Mouse (Mus musculus): Measurements from ENCODE around the gene Cbx1. TPM values are rescaled to one million over a fixed set of nuclear protein-coding genes. Genes with fewer than 3 reads are reported as not detected.

Gene Cbx1
- polyA plus RNA-seq, 1 experiment from 2014 or later, result 57.7 TPM

DNA sequence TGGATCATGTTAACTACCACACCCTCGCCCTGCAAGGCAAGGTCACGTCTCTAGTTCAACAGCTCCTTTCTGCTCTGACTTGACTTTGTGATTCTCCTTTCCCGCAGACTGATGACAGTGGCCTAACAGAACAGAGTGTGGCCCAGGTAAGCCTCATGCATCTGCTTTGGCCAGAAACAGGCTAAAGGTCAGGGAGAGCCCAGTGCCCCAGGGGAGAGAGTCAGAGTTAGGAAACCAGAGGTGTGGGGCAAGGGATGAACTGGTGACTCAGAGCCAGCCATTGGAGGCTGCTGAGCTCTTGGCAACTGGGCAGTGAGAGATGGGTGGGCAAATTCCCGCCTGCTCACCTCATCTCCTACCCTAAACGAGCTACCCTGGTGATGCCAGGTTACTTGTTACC, 68.5 kb downstream of the Cbx1 start:
- ATAC-seq (ENCODE audit: low FRiP score), result no peak
- no peak overlapping the region for H3K4me2 ChIP-seq (replicated peaks)
- H3K36me3 ChIP-seq (replicated peaks; ENCODE audit: control insufficient read depth, insufficient read depth), result no peaks in the 10 kb centered on the region
- 85% methylated on average over 5 of the region's 5 CpGs for WGBS
- no peak overlapping the region for H3K4me3 ChIP-seq (replicated peaks; ENCODE audit: low read length)
- no peak for DNase-seq (ENCODE audit: low spot score)
- H3K4me1 ChIP-seq (replicated peaks; ENCODE audit: control insufficient read depth, insufficient read depth, low read length), result peaks cover 15% of the 10 kb centered on the region
- no peaks in the 10 kb centered on the region for H3K27me3 ChIP-seq (ENCODE audit: control insufficient read depth, insufficient read depth, low read length)
- no peaks in the 10 kb centered on the region for H3K9me3 ChIP-seq (ENCODE audit: control insufficient read depth, low read length)
- no peak overlapping the region for H3K9ac ChIP-seq
- H3K27ac ChIP-seq, result no peak overlapping the region

MicroRNAs encoded within 50 kb of the gene (microRNA counts, 519-probe panel; counts per million panel counts)
- microRNA mmu-miR-152, result 5,061 counts per million, percentile 55 among the panel's probes with 10 or more counts

Small RNA genes lying within 50 kb of the gene (microRNA-seq; reads per million reads assigned to microRNA genes)
- gene Mir152, result 53.6 reads per million, percentile 45 among the genes with 10 or more reads in this experiment

Other genes with a start within 250 kb of the Cbx1 start
- 37.9 and 42.5 TPM in 2 replicates for gene Snx11, start 11.6 kb upstream of the Cbx1 start, polyA plus RNA-seq (2014; fragmentation: Nextera tagmentation; extraction: Ambion mirVana)
- 49.3 and 54.7 TPM in 2 replicates for gene Nfe2l1, start 40.8 kb downstream of the Cbx1 start, polyA plus RNA-seq (2014; fragmentation: Nextera tagmentation; extraction: Ambion mirVana)
- 23.1 and 29.7 TPM in 2 replicates for gene Copz2, start 60.7 kb downstream of the Cbx1 start, polyA plus RNA-seq (2014; fragmentation: Nextera tagmentation; extraction: Ambion mirVana)
- gene Cdk5rap3, start 127.4 kb downstream of the Cbx1 start, polyA plus RNA-seq (2014; fragmentation: Nextera tagmentation; extraction: Ambion mirVana), result 74.0 and 77.8 TPM in 2 replicates
- 0.16 TPM in 2 replicates for gene Prr15l, start 139.0 kb downstream of the Cbx1 start, polyA plus RNA-seq (2014; fragmentation: Nextera tagmentation; extraction: Ambion mirVana)
- gene Pnpo, start 154.9 kb downstream of the Cbx1 start, polyA plus RNA-seq (2014; fragmentation: Nextera tagmentation; extraction: Ambion mirVana), result 27.5 and 28.9 TPM in 2 replicates
- 14.4 and 14.9 TPM in 2 replicates for gene Sp2, start 193.8 kb downstream of the Cbx1 start, polyA plus RNA-seq (2014; fragmentation: Nextera tagmentation; extraction: Ambion mirVana)
- 0.09 and 0.16 TPM in 2 replicates for gene Sp6, start 224.3 kb downstream of the Cbx1 start, polyA plus RNA-seq (2014; fragmentation: Nextera tagmentation; extraction: Ambion mirVana)
- 11.5 and 12.7 TPM in 2 replicates for gene Scrn2, start 240.8 kb downstream of the Cbx1 start, polyA plus RNA-seq (2014; fragmentation: Nextera tagmentation; extraction: Ambion mirVana)

Data from hindbrain, embryonic 14.5 days (tissue).